Mouse (Mus musculus): Measurements from ENCODE around the gene Nav2.

GRCm38 (mm10) chr7:49420139-49420802 is 511.8 kb downstream of the Nav2 start:
- TF ChIP-seq CTCF (conservative IDR thresholded peaks at IDR 0.05; ENCODE audit: low read length): no peak
- TF ChIP-seq NANOG (IDR thresholded peaks at IDR 0.05; ENCODE audit: borderline replicate concordance, low read length): no peak
- TF ChIP-seq POU5F1 (IDR thresholded peaks at IDR 0.05; ENCODE audit: borderline replicate concordance, low read length): no peak

Measured in E14TG2a.4 (cell line).